Mouse (Mus musculus) MEL (cell line): ENCODE measurements around the gene Gipc2. TPM values are rescaled to one million over a fixed set of nuclear protein-coding genes. Genes with fewer than 3 reads are reported as not detected.

Experiments used
- DNase-seq: peaks from one replicate; pipeline ENCODE4 v3.0.0; 2011; ENCODE audit warnings: low read depth, low spot score
- H3K27ac ChIP-seq: 2 replicates; pipeline ENCODE4 v1.5.1; 2012; ENCODE audit warnings: low read depth, mild to moderate bottlenecking, control low read depth, low read length, moderate library complexity; ENCODE audit not compliant: control insufficient read depth
- H3K27me3 ChIP-seq, 2 experiments: fragments of 150-350 bp in 1 of 2; sonication (generic) in 1 of 2; 2 replicates each; pipeline ENCODE4 v1.6.1; 2012; ENCODE audit warnings: low read length in 2 of 2, mild to moderate bottlenecking in 2 of 2, improper control_type of control experiment in 1 of 2, moderate library complexity in 1 of 2; ENCODE audit not compliant: insufficient read depth in 2 of 2, control insufficient read depth in 1 of 2
- H3K36me3 ChIP-seq, 2 experiments: 2 replicates each; pipeline ENCODE4 v1.6.1; 2012 to 2014; ENCODE audit warnings: low read length in 2 of 2, improper control_type of control experiment in 1 of 2, inconsistent platforms in 1 of 2, mild to moderate bottlenecking in 1 of 2; ENCODE audit not compliant: insufficient read depth in 2 of 2, control insufficient read depth in 1 of 2
- H3K4me1 ChIP-seq, 2 experiments: fragments of 150-350 bp in 1 of 2; sonication (generic) in 1 of 2; 2 replicates each; pipeline ENCODE4 v1.6.1; 2012; ENCODE audit warnings: low read length in 2 of 2, improper control_type of control experiment in 1 of 2, mild to moderate bottlenecking in 1 of 2; ENCODE audit not compliant: insufficient read depth in 2 of 2, control insufficient read depth in 1 of 2
- H3K4me3 ChIP-seq, 2 experiments: fragments of 150-350 bp in 1 of 2; sonication (generic) in 1 of 2; 2 replicates each; pipeline ENCODE4 v1.5.1; 2012; ENCODE audit warnings: low read depth in 2 of 2, low read length in 2 of 2, mild to moderate bottlenecking in 2 of 2, moderate library complexity in 2 of 2, control low read depth in 1 of 2, improper control_type of control experiment in 1 of 2; ENCODE audit not compliant: control insufficient read depth in 1 of 2, insufficient read depth in 1 of 2
- H3K79me2 ChIP-seq: 2 replicates; pipeline ENCODE4 v1.6.1; 2012; ENCODE audit warnings: mild to moderate bottlenecking, low read length, moderate library complexity; ENCODE audit not compliant: control insufficient read depth, poor library complexity, insufficient read depth
- H3K9ac ChIP-seq: 2 replicates; pipeline ENCODE4 v1.6.1; 2012; ENCODE audit warnings: low read depth, mild to moderate bottlenecking, control low read depth, low read length, moderate library complexity; ENCODE audit not compliant: control insufficient read depth, poor library complexity, severe bottlenecking
- H3K9me3 ChIP-seq: fragments of 150-350 bp; sonication (generic); replicated peaks from 2 replicates; pipeline ENCODE4 v1.6.1; 2012; ENCODE audit warnings: mild to moderate bottlenecking, low read length, improper control_type of control experiment, moderate library complexity; ENCODE audit not compliant: insufficient read depth
- BHLHE40 ChIP-seq: IDR thresholded peaks from 2 replicates; pipeline ENCODE4 v1.6.1; 2012; ENCODE audit warnings: low read depth, mild to moderate bottlenecking, inconsistent platforms, low read length, improper control_type of control experiment, borderline replicate concordance
- CTCF ChIP-seq, 3 experiments: IDR thresholded peaks in 2 of 3; conservative IDR thresholded peaks in 1 of 3; 2 replicates each; pipeline ENCODE4 v1.5.1; 2011 to 2012; ENCODE audit warnings: low read length in 3 of 3, low read depth in 2 of 3, mild to moderate bottlenecking in 2 of 3, improper control_type of control experiment in 1 of 3, inconsistent platforms in 1 of 3, mixed read lengths in 1 of 3, moderate library complexity in 1 of 3; ENCODE audit not compliant: control insufficient read depth in 1 of 3, insufficient read depth in 1 of 3, poor library complexity in 1 of 3, severe bottlenecking in 1 of 3
- E2F4 ChIP-seq: IDR thresholded peaks from 2 replicates; pipeline ENCODE4 v1.6.1; 2011; ENCODE audit warnings: low read depth, low read length, improper control_type of control experiment, borderline replicate concordance
- ELF1 ChIP-seq: IDR thresholded peaks from 2 replicates; pipeline ENCODE4 v1.6.1; 2014; ENCODE audit warnings: low read depth, mild to moderate bottlenecking, inconsistent platforms, low read length, improper control_type of control experiment, moderate library complexity
- GABPA ChIP-seq: IDR thresholded peaks from 2 replicates; pipeline ENCODE4 v1.6.1; 2012; ENCODE audit warnings: low read depth, mild to moderate bottlenecking, inconsistent platforms, low read length, improper control_type of control experiment, moderate library complexity
- MAFK ChIP-seq: IDR thresholded peaks from 2 replicates; pipeline ENCODE4 v1.6.1; 2011; ENCODE audit warnings: low read depth, mild to moderate bottlenecking, low read length, improper control_type of control experiment, borderline replicate concordance
- MAX ChIP-seq: IDR thresholded peaks from 2 replicates; pipeline ENCODE4 v1.6.1; 2011; ENCODE audit warnings: low read length, improper control_type of control experiment
- MYB ChIP-seq: IDR thresholded peaks from 2 replicates; pipeline ENCODE4 v1.6.1; 2011; ENCODE audit warnings: mild to moderate bottlenecking, low read depth, low read length, improper control_type of control experiment
- MYC ChIP-seq: IDR thresholded peaks from 2 replicates; pipeline ENCODE4 v1.6.1; 2011; ENCODE audit warnings: low read depth, mild to moderate bottlenecking, low read length, improper control_type of control experiment, moderate library complexity
- NELFE ChIP-seq: IDR thresholded peaks from 2 replicates; pipeline ENCODE4 v1.6.1; 2011; ENCODE audit warnings: low read depth, low read length, improper control_type of control experiment
- NRF1 ChIP-seq: IDR thresholded peaks from 2 replicates; pipeline ENCODE4 v1.6.1; 2014; ENCODE audit warnings: low read depth, mild to moderate bottlenecking, inconsistent platforms, low read length, improper control_type of control experiment, moderate library complexity; ENCODE audit not compliant: poor library complexity, insufficient read depth, severe bottlenecking
- POLR2AphosphoS5 ChIP-seq: IDR thresholded peaks from 2 replicates; pipeline ENCODE4 v1.6.1; 2012; ENCODE audit warnings: low read depth, borderline replicate concordance, mild to moderate bottlenecking, inconsistent platforms, low read length, moderate library complexity, mixed read lengths
- RAD21 ChIP-seq: IDR thresholded peaks from 2 replicates; pipeline ENCODE4 v1.6.1; 2011; ENCODE audit warnings: mild to moderate bottlenecking, low read depth, low read length, improper control_type of control experiment
- RCOR1 ChIP-seq: IDR thresholded peaks from 2 replicates; pipeline ENCODE4 v1.6.1; 2012; ENCODE audit warnings: low read depth, mild to moderate bottlenecking, inconsistent platforms, low read length, improper control_type of control experiment
- TBP ChIP-seq: IDR thresholded peaks from 2 replicates; pipeline ENCODE4 v1.8.0; 2011; ENCODE audit warnings: low read depth, low read length, improper control_type of control experiment
- UBTF ChIP-seq: IDR thresholded peaks from 2 replicates; pipeline ENCODE4 v1.6.1; 2012; ENCODE audit warnings: low read depth, mild to moderate bottlenecking, inconsistent platforms, low read length, improper control_type of control experiment, moderate library complexity, borderline replicate concordance; ENCODE audit not compliant: insufficient read depth
- USF1 ChIP-seq: IDR thresholded peaks from 2 replicates; pipeline ENCODE4 v1.6.1; 2014; ENCODE audit warnings: low read depth, mild to moderate bottlenecking, inconsistent platforms, low read length, improper control_type of control experiment, moderate library complexity
- ZKSCAN1 ChIP-seq: IDR thresholded peaks from 2 replicates; pipeline ENCODE4 v1.6.1; 2012; ENCODE audit warnings: low read depth, mild to moderate bottlenecking, inconsistent platforms, low read length, improper control_type of control experiment, moderate library complexity
- ZMIZ1 ChIP-seq: IDR thresholded peaks from 2 replicates; pipeline ENCODE4 v1.6.1; 2012; ENCODE audit warnings: low read depth, mild to moderate bottlenecking, inconsistent platforms, low read length, improper control_type of control experiment, moderate library complexity
- ZNF384 ChIP-seq: IDR thresholded peaks from 2 replicates; pipeline ENCODE4 v1.6.1; 2012; ENCODE audit warnings: low read depth, mild to moderate bottlenecking, inconsistent platforms, low read length, improper control_type of control experiment
- polyA plus RNA-seq, 2 experiments: library from polyadenylated mRNA; stranded (reverse) in 1 of 2; unstranded in 1 of 2; fragments of >175 nt in 1 of 2; fragments of >200 nt in 1 of 2; gene quantifications; 2 replicates each; pipeline versions ENCODE4 v1.2.1 to v1.2.4; 2012; ENCODE audit warnings: low replicate concordance in 2 of 2, low read depth in 1 of 2; ENCODE audit not compliant: insufficient read length in 2 of 2, insufficient read depth in 1 of 2, missing spikeins in 1 of 2
- total RNA-seq: library from RNA; depleted of rRNA; stranded (reverse); fragments of 300-350 nt; gene quantifications from 2 replicates; pipeline ENCODE4 v1.2.3, GENCODE M21; 2012

The Gipc2 gene
- total and polyA plus RNA-seq, 3 experiments: 0.27 to 0.78 TPM; not detected in 1

DNA sequence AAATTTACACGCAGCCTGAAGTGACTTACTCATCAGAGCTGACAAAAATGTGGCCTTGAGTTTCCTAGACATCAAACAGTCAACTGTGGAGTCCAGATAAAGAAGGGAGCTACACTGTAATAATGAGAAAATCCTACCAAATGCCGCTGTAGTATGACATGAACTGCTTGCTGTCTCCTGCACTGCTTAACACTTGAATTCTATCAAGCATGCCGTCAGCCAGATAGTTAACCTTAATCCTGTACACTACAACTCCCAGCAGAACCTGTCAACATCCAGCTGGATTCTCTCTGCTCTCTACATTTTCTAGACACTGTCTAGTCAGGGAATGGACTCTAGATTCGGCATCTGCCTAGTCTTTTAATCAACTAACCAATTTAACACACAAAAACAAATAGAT is 23.3 kb upstream of the Gipc2 start (continued):
- TF ChIP-seq GABPA (no peak), ZMIZ1 (no peak), MAFK (no peak), NRF1 (no peak), RAD21 (no peak), MYB (no peak), BHLHE40 (no peak), USF1 (no peak)

DNA sequence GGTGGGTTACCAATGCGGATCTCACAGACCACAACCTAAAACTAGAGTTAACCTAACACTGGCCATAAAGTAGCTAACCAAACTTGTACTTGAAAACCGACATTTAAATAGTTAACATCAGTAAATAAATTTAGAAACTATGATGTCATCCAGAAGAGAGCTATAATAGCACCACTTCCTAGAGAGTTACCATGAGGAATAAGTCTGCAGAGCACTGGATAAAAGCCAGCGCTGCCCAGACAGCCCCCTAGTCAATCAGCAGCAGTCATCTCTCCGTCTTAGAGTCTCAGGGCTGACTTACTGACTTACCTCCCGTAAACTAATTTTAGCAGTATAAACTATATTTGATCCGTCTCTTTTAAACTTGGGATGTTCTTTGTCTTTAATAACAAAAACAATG is 20.1 kb upstream of the Gipc2 start:
- Histone ChIP-seq H3K36me3 (peaks cover 3 to 25% of the 10 kb centered on the region in 2 experiments), H3K27ac (no peak overlapping the region), H3K9ac (no peak overlapping the region), H3K79me2 (peaks cover 31% of the 10 kb centered on the region), H3K27me3 (no peaks in the 10 kb centered on the region), H3K4me3 (no peak overlapping the region), H3K9me3 (no peaks in the 10 kb centered on the region), H3K4me1 (peaks cover 0 to 6% of the 10 kb centered on the region in 2 experiments; a peak in 1 of 4 replicates)
- no peak for DNase-seq
- no peak for TF ChIP-seq CTCF (IDR thresholded peaks at IDR 0.05 in 2 of 3, conservative IDR thresholded peaks at IDR 0.05 in 1 of 3; ENCODE audit: control insufficient read depth in 1 of 3, insufficient read depth in 1 of 3, low read depth in 2 of 3, low read length in 3 of 3, poor library complexity in 1 of 3, severe bottlenecking in 1 of 3)
- no peak for TF ChIP-seq MAX
- no peak for TF ChIP-seq BHLHE40
- TF ChIP-seq MYC: no peak
- TF ChIP-seq GABPA: no peak
- no peak for TF ChIP-seq ZNF384
- TF ChIP-seq NELFE: no peak
- no peak for TF ChIP-seq E2F4
- TF ChIP-seq ELF1: no peak
- no peak for TF ChIP-seq RCOR1
- TF ChIP-seq MYB: no peak
- no peak for TF ChIP-seq UBTF
- no peak for TF ChIP-seq POLR2AphosphoS5
- no peak for TF ChIP-seq TBP
- no peak for TF ChIP-seq MAFK
- no peak for TF ChIP-seq ZKSCAN1
